Mouse (Mus musculus) testis, postnatal 14 days (tissue): Measurements from ENCODE around the gene Ggnbp2.
A peak's percentile ranks its signal among the peaks of the same experiment; 100 is the strongest.

ENCODE experiments used
- DNase-seq: peaks from one replicate; pipeline ENCODE4 v3.0.0; 2021; ENCODE audit warnings: low spot score

The Ggnbp2 gene

DNA sequence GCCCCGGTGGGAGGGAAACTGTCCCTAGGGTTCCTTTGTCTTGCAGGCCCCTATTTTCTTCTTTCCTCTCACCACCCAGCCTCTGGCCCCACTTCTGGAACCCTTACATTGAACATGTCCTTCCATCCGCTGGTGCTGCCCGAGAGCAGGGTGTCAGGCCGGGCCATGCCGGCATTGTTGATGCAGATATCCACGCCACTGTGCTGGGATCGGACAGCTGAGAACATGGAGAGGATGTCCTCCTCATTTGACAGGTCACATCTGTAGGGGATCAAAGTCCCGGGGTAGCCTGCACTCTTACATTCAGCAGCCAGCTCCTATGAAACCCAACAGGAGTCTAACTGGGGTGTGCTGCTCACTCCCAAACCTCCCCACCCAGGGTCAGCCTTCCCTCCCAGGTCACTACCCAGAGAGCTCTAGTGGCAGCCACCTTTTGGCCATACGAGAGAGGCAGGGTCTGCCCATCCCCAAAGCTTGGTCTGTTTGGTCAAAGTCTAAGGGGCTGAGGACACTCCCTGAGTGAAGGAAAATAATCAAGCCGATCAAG lies 45.3 kb downstream of the Ggnbp2 start:
- no peak for DNase-seq

DNA sequence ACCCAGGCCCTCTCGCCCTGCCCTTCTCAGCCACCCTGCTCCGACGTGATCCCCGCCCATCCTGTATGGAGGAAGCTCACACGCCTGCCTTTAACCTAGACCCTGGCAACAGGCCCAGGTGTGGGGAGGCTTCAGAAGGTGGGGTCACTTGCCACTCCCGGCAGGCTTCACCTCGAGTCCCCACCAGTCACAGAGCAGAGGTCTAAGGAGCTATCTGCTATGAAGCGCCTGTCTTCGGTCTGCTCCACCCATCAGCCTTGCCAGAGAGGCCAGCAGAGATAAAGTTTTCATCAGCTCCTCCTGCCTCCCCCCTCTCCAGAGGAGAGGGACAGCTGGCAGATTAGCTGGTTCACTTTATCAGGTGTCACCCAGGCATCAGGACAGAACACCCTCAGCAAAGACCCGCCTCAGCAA lies 47.1 kb downstream of the Ggnbp2 start:
- peak; percentile 46 for DNase-seq

DNA sequence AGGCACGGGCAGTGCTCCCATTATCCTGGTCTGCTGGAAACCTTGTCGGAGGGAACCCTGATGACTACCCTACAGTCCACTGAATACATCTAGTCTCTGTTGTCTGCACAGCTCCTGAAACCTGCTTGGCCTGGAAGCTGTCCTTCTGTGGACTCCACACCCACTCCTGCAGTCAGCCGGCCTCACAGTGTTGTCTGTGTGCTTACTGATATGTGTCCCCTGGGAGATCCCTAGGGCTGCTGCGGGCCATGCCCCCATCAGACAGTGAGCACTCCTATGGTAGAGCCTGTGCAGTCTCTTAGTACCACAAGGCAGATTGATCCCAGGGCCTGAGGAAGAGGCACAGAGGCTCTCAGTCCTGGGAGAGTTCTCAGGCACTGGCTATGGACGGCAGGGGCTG lies 48.1 kb downstream of the Ggnbp2 start:
- no peak for DNase-seq

- DNase-seq: no peak
Observed at GRCm38 (mm10) chr11:84821131-84821770, 49.4 kb downstream of the Ggnbp2 start.

- DNase-seq: peak; percentile 94
Observed at GRCm38 (mm10) chr11:84818961-84819692, 51.5 kb downstream of the Ggnbp2 start, which contains the start of gene Mrm1. Mrm1 (minus strand) TSS chr11:84819515.

DNA sequence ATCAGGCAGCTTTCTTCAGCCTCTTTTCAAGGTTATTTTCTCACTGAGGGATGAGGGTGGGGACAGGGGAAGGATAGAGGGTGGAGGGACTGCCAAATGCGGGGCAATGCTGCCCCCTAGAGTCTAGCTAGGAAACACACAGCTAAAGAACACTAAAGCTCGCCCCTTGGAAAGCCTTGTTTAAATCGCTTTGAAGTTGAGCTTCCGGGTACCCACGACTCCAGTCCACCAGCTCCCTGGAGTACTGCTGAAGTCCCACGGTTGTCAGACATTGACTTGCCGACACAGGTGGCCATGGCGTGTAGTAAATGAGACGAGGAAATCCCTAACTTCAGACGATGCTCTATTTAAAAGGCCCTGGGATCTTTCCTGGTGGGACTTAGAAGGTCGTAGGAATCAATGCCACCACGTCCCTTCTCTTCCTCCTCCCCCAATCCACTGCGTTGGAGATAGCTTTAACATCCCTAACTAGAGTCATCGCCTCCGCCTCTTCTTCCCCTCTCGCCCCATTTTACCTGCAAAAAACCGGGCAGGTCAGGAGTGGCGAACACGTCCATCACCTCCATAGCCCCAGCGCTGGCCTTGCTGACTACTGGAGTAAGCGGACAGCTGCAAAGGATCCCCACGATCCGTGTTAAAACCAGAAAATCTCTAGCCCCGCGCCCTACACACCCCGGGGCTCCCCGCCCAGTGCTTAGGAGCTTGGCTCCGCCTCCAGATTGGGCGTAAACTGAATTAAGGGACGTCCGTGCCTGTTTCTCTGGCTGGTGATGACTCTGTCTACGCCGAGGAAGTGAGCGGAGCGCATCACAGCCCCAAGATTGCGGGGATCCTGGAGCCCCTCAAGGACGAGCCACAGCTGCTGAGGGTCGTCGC lies 52.3 kb downstream of the Ggnbp2 start:
- DNase-seq: peak; percentile 72

- no peak for DNase-seq
Observed at GRCm38 (mm10) chr11:84817362-84817761, 53.3 kb downstream of the Ggnbp2 start.

- DNase-seq: peak; percentile 60
Observed at GRCm38 (mm10) chr11:84813724-84814510, 56.7 kb downstream of the Ggnbp2 start.

GRCm38 (mm10) chr11:84804373-84804772 lies 66.2 kb downstream of the Ggnbp2 start:
- no peak for DNase-seq

GRCm38 (mm10) chr11:84797627-84798353 lies 72.8 kb downstream of the Ggnbp2 start:
- peak; percentile 76 for DNase-seq

DNA sequence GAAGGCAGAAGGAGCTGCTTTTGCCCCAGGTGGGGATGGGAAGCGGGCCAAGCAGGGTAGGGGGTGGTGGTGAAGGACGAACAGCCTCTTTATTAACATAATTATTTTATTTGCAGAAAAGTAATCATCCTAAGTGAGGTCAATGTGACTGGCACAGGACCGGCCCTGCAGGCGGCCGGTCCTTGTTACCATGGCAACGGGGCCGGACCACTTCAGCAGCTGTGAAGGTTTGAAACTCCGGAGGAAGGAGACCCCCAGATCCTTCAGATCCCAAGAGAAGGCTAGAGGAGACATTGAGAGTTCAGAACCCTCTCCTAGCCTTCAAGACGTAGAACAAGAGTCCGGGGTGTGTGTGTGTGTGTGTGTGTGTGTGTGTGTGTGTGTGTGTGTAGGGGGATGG lies 73.6 kb downstream of the Ggnbp2 start:
- no peak for DNase-seq

GRCm38 (mm10) chr11:84794496-84795113 lies 76.0 kb downstream of the Ggnbp2 start:
- DNase-seq: peak; percentile 75

DNA sequence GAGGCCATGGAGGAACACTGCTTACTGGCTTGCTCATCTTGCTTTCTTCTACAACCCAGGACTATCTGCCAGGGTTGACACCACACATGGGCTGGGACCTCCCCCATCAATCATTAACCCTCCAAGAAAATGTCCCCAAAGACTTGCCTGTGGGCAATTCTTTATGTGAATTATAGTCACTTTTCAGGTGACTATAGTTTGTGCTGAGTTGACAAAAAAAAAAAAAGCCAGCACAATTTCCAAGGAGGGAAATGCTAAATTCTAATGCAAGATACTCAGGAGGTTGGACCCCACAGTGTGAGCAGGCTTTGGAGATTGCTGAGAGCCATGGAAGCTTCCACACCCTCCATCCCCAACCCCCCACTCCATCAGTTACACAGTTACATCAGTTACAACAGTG lies 77.1 kb downstream of the Ggnbp2 start:
- DNase-seq: no peak

GRCm38 (mm10) chr11:84790383-84790782 lies 80.2 kb downstream of the Ggnbp2 start:
- no peak for DNase-seq
